7 mouse cellular contexts compared by ENCODE assay signal in genomic region chr2:164924100-164924857, GRCm38 (mm10). TPM values are rescaled to one million over a fixed set of nuclear protein-coding genes. Genes with fewer than 3 reads are reported as not detected.
A peak's percentile ranks its signal among the peaks of the same experiment; 100 is the strongest.
DNase-seq lines count a peak whose midpoint lies in the region; ATAC-seq lines count a peak whose summit lies in the region.

No protein-coding gene starts in this region.

- intact Hi-C loops in gastrocnemius, postnatal 36 days (cut with DNase I): no loop called here
- intact Hi-C loops in left cerebral cortex, postnatal 14 days (cut with DNase I): loop anchor here (5.0 kb wide), 1 partner anchor 108 kb away; the partner anchor contains the start of gene Ncoa5

- H3K9ac ChIP-seq in intestine, embryonic 16.5 days (ENCODE audit: low read depth, low read length): no peak overlapping the region
- H3K9ac ChIP-seq in midbrain, embryonic 11.5 days (ENCODE audit: low read length): no peak overlapping the region

- no peaks in the 10 kb centered on the region for H3K27me3 ChIP-seq in intestine, embryonic 16.5 days (replicated peaks; ENCODE audit: control insufficient read depth, insufficient read depth, low read length)
- no peaks in the 10 kb centered on the region for H3K27me3 ChIP-seq in midbrain, embryonic 11.5 days (ENCODE audit: control insufficient read depth, insufficient read depth, low read length)

- H3K4me2 ChIP-seq in intestine, embryonic 16.5 days (ENCODE audit: low read depth, low read length): no peak overlapping the region
- no peak overlapping the region for H3K4me2 ChIP-seq in midbrain, embryonic 11.5 days

- H3K36me3 ChIP-seq in intestine, embryonic 16.5 days (ENCODE audit: control insufficient read depth, insufficient read depth, low read length): 0 out of 2 replicates have a peak, but pooled peaks cover 2% of the 10 kb centered on the region
- H3K36me3 ChIP-seq in midbrain, embryonic 11.5 days (ENCODE audit: control insufficient read depth, insufficient read depth, low read length): peaks cover 4% of the 10 kb centered on the region; the same call in 1 of the 2 replicates

- WGBS in intestine, embryonic 16.5 days: 34% methylated on average over 11 of the region's 11 CpGs
- WGBS in midbrain, embryonic 11.5 days: 39% methylated on average over 11 of the region's 11 CpGs

- ATAC-seq in intestine, embryonic 16.5 days: peak; percentile 65
- ATAC-seq in midbrain, embryonic 11.5 days (ENCODE audit: low FRiP score): peak; percentile 68

- peak; percentile 92 for DNase-seq in adipocyte (ENCODE audit: low spot score)
- DNase-seq in embryo, embryonic 11 days: peak; percentile 81
- peak; percentile 79 to 87 for DNase-seq in gastrocnemius, postnatal 36 days
- DNase-seq in left cerebral cortex, postnatal 14 days (ENCODE audit: low spot score in 2 of 2): peak; percentile 94 to 96
- DNase-seq in midbrain, embryonic 11.5 days (ENCODE audit: low spot score, missing footprints): peak; percentile 93
- DNase-seq in spleen, adult 12 weeks (ENCODE audit: low spot score): peak; percentile 67

- no peaks in the 10 kb centered on the region for H3K9me3 ChIP-seq in intestine, embryonic 16.5 days (ENCODE audit: control insufficient read depth, low read length)
- H3K9me3 ChIP-seq in midbrain, embryonic 11.5 days (ENCODE audit: control insufficient read depth, low read length): no peaks in the 10 kb centered on the region

- H3K27ac ChIP-seq in intestine, embryonic 16.5 days (ENCODE audit: low read length): no peak overlapping the region
- H3K27ac ChIP-seq in midbrain, embryonic 11.5 days (ENCODE audit: low read depth, low read length): no peak overlapping the region

- H3K4me3 ChIP-seq in intestine, embryonic 16.5 days (ENCODE audit: low read length): no peak overlapping the region
- H3K4me3 ChIP-seq in midbrain, embryonic 11.5 days (ENCODE audit: low read depth, low read length): no peak overlapping the region

- H3K4me1 ChIP-seq in intestine, embryonic 16.5 days (ENCODE audit: control insufficient read depth, insufficient read depth, low read length): no peaks in the 10 kb centered on the region
- peaks cover 5% of the 10 kb centered on the region for H3K4me1 ChIP-seq in midbrain, embryonic 11.5 days (ENCODE audit: control insufficient read depth, insufficient read depth, low read length)

RNA-seq across cellular contexts. Expression of gene Zfp335, which starts 12.7 kb away (rescaled TPM):
- 1 to 10 TPM; 8.8 to 9.3 TPM for total RNA-seq in gastrocnemius, postnatal 36 days (2021)
- polyA plus RNA-seq in intestine, embryonic 16.5 days (2015; fragmentation: Nextera tagmentation; extraction: Ambion mirVana): 9.6 and 10.5 TPM in 2 replicates
- 10 to 100 TPM; 24.1 to 25.4 TPM for total RNA-seq in left cerebral cortex, postnatal 14 days (2021)
- 8.2 and 8.8 TPM in 2 replicates for polyA plus RNA-seq in midbrain, embryonic 11.5 days (2014; fragmentation: Nextera tagmentation; extraction: Ambion mirVana)

RNA-seq across cellular contexts. Expression of gene Mmp9, which starts 16.3 kb away (rescaled TPM):
- under 1 TPM; 0.38 to 0.62 TPM for total RNA-seq in gastrocnemius, postnatal 36 days (2021)
- 7.6 and 9.3 TPM in 2 replicates for polyA plus RNA-seq in intestine, embryonic 16.5 days (2015; fragmentation: Nextera tagmentation; extraction: Ambion mirVana)
- 1 to 10 TPM; 1.4 to 1.9 TPM for total RNA-seq in left cerebral cortex, postnatal 14 days (2021)
- polyA plus RNA-seq in midbrain, embryonic 11.5 days (2014; fragmentation: Nextera tagmentation; extraction: Ambion mirVana): 1.9 and 2.0 TPM in 2 replicates

RNA-seq across cellular contexts. Expression of gene Slc12a5, which starts 36.3 kb away (rescaled TPM):
- under 1 TPM; 0.25 to 0.36 TPM for total RNA-seq in gastrocnemius, postnatal 36 days (2021)
- polyA plus RNA-seq in intestine, embryonic 16.5 days (2015; fragmentation: Nextera tagmentation; extraction: Ambion mirVana): 0.23 and 0.32 TPM in 2 replicates
- total RNA-seq in left cerebral cortex, postnatal 14 days (2021): 100 to 1,000 TPM; 451 to 495 TPM
- polyA plus RNA-seq in midbrain, embryonic 11.5 days (2014; fragmentation: Nextera tagmentation; extraction: Ambion mirVana): 2.8 and 3.0 TPM in 2 replicates

RNA-seq across cellular contexts. Expression of gene Pcif1, which starts 45.2 kb away (rescaled TPM):
- total RNA-seq in gastrocnemius, postnatal 36 days (2021): 10 to 100 TPM; 23.8 to 26.9 TPM
- polyA plus RNA-seq in intestine, embryonic 16.5 days (2015; fragmentation: Nextera tagmentation; extraction: Ambion mirVana): 57.9 and 64.0 TPM in 2 replicates
- 10 to 100 TPM; 38.7 to 41.4 TPM for total RNA-seq in left cerebral cortex, postnatal 14 days (2021)
- 62.0 and 65.7 TPM in 2 replicates for polyA plus RNA-seq in midbrain, embryonic 11.5 days (2014; fragmentation: Nextera tagmentation; extraction: Ambion mirVana)

Comparison
In these comparisons a context has a peak if more than half of its experiments do, and no peak if none do; other contexts are left out.
1. RNA of gene Slc12a5, which starts 36.3 kb away (total RNA-seq): 451 to 495 TPM in left cerebral cortex, postnatal 14 days; 0.25 to 0.36 TPM in gastrocnemius, postnatal 36 days; every median in the first group is over 100 times any median in the second.
2. Peak in every context shown above with its lines, with median percentiles within 50 percentile points of each other: DNase-seq.